Mouse (Mus musculus): Measurements from ENCODE around the gene Csnk2a2. TPM values are rescaled to one million over a fixed set of nuclear protein-coding genes. Genes with fewer than 3 reads are reported as not detected.

Gene Csnk2a2
- polyA plus RNA-seq, 1 experiment from 2014 or later: 15.8 TPM

GRCm38 (mm10) chr8:95409518-95409917, 80.3 kb downstream of the Csnk2a2 start:
- 80% methylated on average over 5 of the region's 5 CpGs for WGBS
- no peak overlapping the region for H3K4me3 ChIP-seq (replicated peaks; ENCODE audit: low read length)
- ATAC-seq (ENCODE audit: low FRiP score) (no peak), DNase-seq (ENCODE audit: low spot score) (no peak)
- no peaks in the 10 kb centered on the region for H3K27me3 ChIP-seq (ENCODE audit: control insufficient read depth, insufficient read depth, low read length)
- no peak overlapping the region for H3K4me2 ChIP-seq (replicated peaks)
- H3K4me1 ChIP-seq (replicated peaks; ENCODE audit: control insufficient read depth, insufficient read depth, low read length): no peaks in the 10 kb centered on the region
- no peaks in the 10 kb centered on the region for H3K9me3 ChIP-seq (ENCODE audit: control insufficient read depth, low read length)
- H3K27ac ChIP-seq: no peak overlapping the region
- H3K9ac ChIP-seq: no peak overlapping the region
- no peaks in the 10 kb centered on the region for H3K36me3 ChIP-seq (replicated peaks; ENCODE audit: control insufficient read depth, insufficient read depth)

DNA sequence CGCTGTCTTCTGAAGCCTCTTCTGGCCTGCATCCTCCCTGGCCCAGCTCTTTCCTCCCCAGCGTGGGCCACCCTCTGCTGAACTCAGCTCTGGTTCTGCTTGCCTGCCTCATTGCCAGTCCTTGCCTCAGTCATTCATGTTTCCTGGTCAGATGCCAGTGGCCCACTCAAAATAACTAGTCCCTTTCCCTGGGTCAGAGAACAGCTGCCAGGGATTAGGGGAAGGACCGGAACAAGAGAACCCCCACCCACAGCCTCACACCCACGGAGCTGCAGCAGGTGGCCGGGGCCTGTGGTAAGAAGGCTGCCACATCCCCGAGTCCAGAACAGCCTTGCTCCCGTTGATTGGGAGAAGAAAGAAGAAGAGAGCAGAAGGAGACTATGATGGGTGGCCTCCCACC, 88.7 kb downstream of the Csnk2a2 start:
- H3K9me3 ChIP-seq (ENCODE audit: control insufficient read depth, low read length): no peaks in the 10 kb centered on the region
- WGBS: 85% methylated on average over 7 of the region's 7 CpGs
- H3K27ac ChIP-seq: no peak overlapping the region
- DNase-seq (ENCODE audit: low spot score): no peak
- H3K9ac ChIP-seq: no peak overlapping the region
- H3K4me2 ChIP-seq (replicated peaks): no peak overlapping the region
- H3K36me3 ChIP-seq (replicated peaks; ENCODE audit: control insufficient read depth, insufficient read depth): no peaks in the 10 kb centered on the region
- H3K4me3 ChIP-seq (replicated peaks; ENCODE audit: low read length): no peak overlapping the region
- H3K27me3 ChIP-seq (ENCODE audit: control insufficient read depth, insufficient read depth, low read length): no peaks in the 10 kb centered on the region
- no peak for ATAC-seq (ENCODE audit: low FRiP score)
- H3K4me1 ChIP-seq (replicated peaks; ENCODE audit: control insufficient read depth, insufficient read depth, low read length): no peaks in the 10 kb centered on the region

- H3K9me3 ChIP-seq (ENCODE audit: control insufficient read depth, low read length): no peaks in the 10 kb centered on the region
- DNase-seq (ENCODE audit: low spot score) (no peak), ATAC-seq (ENCODE audit: low FRiP score) (no peak)
- no peaks in the 10 kb centered on the region for H3K36me3 ChIP-seq (replicated peaks; ENCODE audit: control insufficient read depth, insufficient read depth)
- 0 out of 2 replicates have a peak, but pooled peaks cover 3% of the 10 kb centered on the region for H3K4me1 ChIP-seq (replicated peaks; ENCODE audit: control insufficient read depth, insufficient read depth, low read length)
- no peak overlapping the region for H3K9ac ChIP-seq
- no peaks in the 10 kb centered on the region for H3K27me3 ChIP-seq (ENCODE audit: control insufficient read depth, insufficient read depth, low read length)
- no peak overlapping the region for H3K4me3 ChIP-seq (replicated peaks; ENCODE audit: low read length)
- 75% methylated on average over 9 of the region's 9 CpGs for WGBS
- no peak overlapping the region for H3K27ac ChIP-seq
- no peak overlapping the region for H3K4me2 ChIP-seq (replicated peaks)
Measured at GRCm38 (mm10) chr8:95399131-95399530, 90.7 kb downstream of the Csnk2a2 start.

GRCm38 (mm10) chr8:95397201-95397600, 92.6 kb downstream of the Csnk2a2 start:
- Histone ChIP-seq H3K36me3 (replicated peaks; ENCODE audit: control insufficient read depth, insufficient read depth) (no peaks in the 10 kb centered on the region), H3K4me3 (replicated peaks; ENCODE audit: low read length) (no peak overlapping the region), H3K4me2 (replicated peaks) (no peak overlapping the region), H3K9me3 (ENCODE audit: control insufficient read depth, low read length) (no peaks in the 10 kb centered on the region), H3K27ac (no peak overlapping the region), H3K9ac (no peak overlapping the region), H3K27me3 (ENCODE audit: control insufficient read depth, insufficient read depth, low read length) (no peaks in the 10 kb centered on the region), H3K4me1 (replicated peaks; ENCODE audit: control insufficient read depth, insufficient read depth, low read length) (0 out of 2 replicates have a peak, but pooled peaks cover 3% of the 10 kb centered on the region)
- ATAC-seq (ENCODE audit: low FRiP score) (no peak), DNase-seq (ENCODE audit: low spot score) (no peak)
- WGBS: 41% methylated on average over 5 of the region's 5 CpGs

DNA sequence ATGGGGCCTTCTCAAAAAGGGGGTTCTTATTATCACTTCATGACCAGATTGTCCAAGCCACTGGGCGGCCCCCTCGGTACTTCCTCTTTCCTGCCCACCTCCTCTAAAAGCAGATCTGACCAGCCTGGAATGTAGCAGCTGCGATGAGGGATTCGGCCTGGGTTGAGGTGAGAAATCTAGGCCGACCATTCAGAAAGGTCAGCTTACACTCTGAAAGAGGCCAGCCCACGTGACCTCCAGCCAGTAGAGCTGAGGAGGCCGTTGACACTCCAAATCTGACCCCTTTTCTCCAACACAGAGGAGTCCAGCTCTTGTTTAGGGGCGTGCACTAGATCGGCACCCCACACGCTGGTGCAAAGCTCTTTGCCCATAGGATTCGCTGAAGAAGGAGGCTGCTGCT, 93.1 kb downstream of the Csnk2a2 start:
- ATAC-seq (ENCODE audit: low FRiP score) (no peak), DNase-seq (ENCODE audit: low spot score) (no peak)
- WGBS: 71% methylated on average over 11 of the region's 11 CpGs
- 0 out of 2 replicates have a peak, but pooled peaks cover 3% of the 10 kb centered on the region for H3K4me1 ChIP-seq (replicated peaks; ENCODE audit: control insufficient read depth, insufficient read depth, low read length)
- H3K4me3 ChIP-seq (replicated peaks; ENCODE audit: low read length): no peak overlapping the region
- H3K4me2 ChIP-seq (replicated peaks): no peak overlapping the region
- H3K9ac ChIP-seq: no peak overlapping the region
- H3K36me3 ChIP-seq (replicated peaks; ENCODE audit: control insufficient read depth, insufficient read depth): no peaks in the 10 kb centered on the region
- no peaks in the 10 kb centered on the region for H3K27me3 ChIP-seq (ENCODE audit: control insufficient read depth, insufficient read depth, low read length)
- no peak overlapping the region for H3K27ac ChIP-seq
- no peaks in the 10 kb centered on the region for H3K9me3 ChIP-seq (ENCODE audit: control insufficient read depth, low read length)

Other genes starting within 250 kb of the Csnk2a2 start
- 0.18 and 0.44 TPM in 2 replicates for gene Cngb1, start 183.5 kb downstream of the Csnk2a2 start, polyA plus RNA-seq (2014; fragmentation: Nextera tagmentation; extraction: Ambion mirVana)
- 2.2 and 2.9 TPM in 2 replicates for gene Tepp, start 179.5 kb downstream of the Csnk2a2 start, polyA plus RNA-seq (2014; fragmentation: Nextera tagmentation; extraction: Ambion mirVana)
- 14.2 and 15.9 TPM in 2 replicates for gene Zfp319, start 158.1 kb downstream of the Csnk2a2 start, polyA plus RNA-seq (2014; fragmentation: Nextera tagmentation; extraction: Ambion mirVana)
- 31.0 and 32.3 TPM in 2 replicates for gene Usb1, start 157.8 kb downstream of the Csnk2a2 start, polyA plus RNA-seq (2014; fragmentation: Nextera tagmentation; extraction: Ambion mirVana)
- 24.6 and 26.5 TPM in 2 replicates for gene Mmp15, start 137.8 kb downstream of the Csnk2a2 start, polyA plus RNA-seq (2014; fragmentation: Nextera tagmentation; extraction: Ambion mirVana)
- 128 and 139 TPM in 2 replicates for gene Cfap20, start 55.2 kb downstream of the Csnk2a2 start, polyA plus RNA-seq (2014; fragmentation: Nextera tagmentation; extraction: Ambion mirVana)
- gene Ccdc113, start 44.0 kb upstream of the Csnk2a2 start, polyA plus RNA-seq (2014; fragmentation: Nextera tagmentation; extraction: Ambion mirVana): 3.1 and 3.4 TPM in 2 replicates
- gene Prss54, start 86.3 kb upstream of the Csnk2a2 start, polyA plus RNA-seq (2014; fragmentation: Nextera tagmentation; extraction: Ambion mirVana): not detected in 2 replicates
- 7.8 and 7.9 TPM in 2 replicates for gene Gins3, start 143.4 kb upstream of the Csnk2a2 start, polyA plus RNA-seq (2014; fragmentation: Nextera tagmentation; extraction: Ambion mirVana)
- gene Ndrg4, start 186.9 kb upstream of the Csnk2a2 start, polyA plus RNA-seq (2014; fragmentation: Nextera tagmentation; extraction: Ambion mirVana): 397 and 490 TPM in 2 replicates
- gene Setd6, start 225.8 kb upstream of the Csnk2a2 start, polyA plus RNA-seq (2014; fragmentation: Nextera tagmentation; extraction: Ambion mirVana): 27.0 and 31.7 TPM in 2 replicates

Measured in hindbrain, embryonic 14.5 days (tissue).